Mouse (Mus musculus): Measurements from ENCODE around the gene Pparg. TPM values are rescaled to one million over a fixed set of nuclear protein-coding genes. Genes with fewer than 3 reads are reported as not detected.

Gene Pparg
- total RNA-seq, 2 experiments from 2014 or later: not detected

- ATAC-seq (replicated peaks; ENCODE audit: low FRiP score, low TSS enrichment, poor library complexity, severe bottlenecking): peak; percentile 64
Observed at GRCm38 (mm10) chr6:115440231-115441006, 79.7 kb downstream of the Pparg start.

DNA sequence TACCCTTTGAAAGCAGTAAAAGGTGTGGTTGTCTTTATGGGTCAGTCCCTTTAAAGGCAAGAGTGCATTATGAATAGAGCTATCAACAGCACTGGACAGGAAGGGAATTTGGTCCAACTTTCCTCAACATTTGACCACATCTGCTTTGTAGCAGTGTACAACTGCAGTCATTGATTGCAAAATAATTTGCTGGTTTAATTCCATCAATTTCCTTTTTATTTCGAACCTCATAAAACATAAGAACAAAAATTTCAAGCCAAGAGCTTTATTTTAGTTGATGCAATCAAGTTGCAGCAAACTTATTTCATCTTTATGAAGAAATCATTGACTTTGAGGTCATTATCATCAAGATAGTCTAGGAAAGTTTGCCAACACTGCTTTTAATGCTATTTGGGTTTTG, 91.8 kb downstream of the Pparg start:
- ATAC-seq (replicated peaks; ENCODE audit: low FRiP score, low TSS enrichment, poor library complexity, severe bottlenecking): no peak

DNA sequence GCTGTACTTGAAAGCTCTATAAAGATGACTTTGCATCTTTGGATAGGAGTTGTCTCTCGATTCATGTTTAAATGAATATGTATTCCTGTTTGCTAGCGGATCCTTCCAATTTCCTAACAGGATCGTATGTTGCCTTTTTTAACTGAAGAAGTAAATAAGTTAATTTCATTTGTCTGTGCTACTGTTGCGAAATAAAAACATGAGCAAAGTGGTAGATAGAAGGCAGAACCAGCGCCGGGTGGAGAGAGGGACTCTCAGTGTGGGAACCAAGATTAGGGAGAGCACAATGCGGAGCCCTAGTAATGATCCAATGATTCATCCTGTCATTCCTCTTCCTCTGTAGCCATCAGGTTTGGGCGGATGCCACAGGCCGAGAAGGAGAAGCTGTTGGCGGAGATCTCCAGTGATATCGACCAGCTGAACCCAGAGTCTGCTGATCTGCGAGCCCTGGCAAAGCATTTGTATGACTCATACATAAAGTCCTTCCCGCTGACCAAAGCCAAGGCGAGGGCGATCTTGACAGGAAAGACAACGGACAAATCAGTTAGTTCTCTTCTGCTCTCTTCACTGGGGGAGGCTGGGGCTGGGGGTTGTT, 102.1 kb downstream of the Pparg start:
- no peak for ATAC-seq (replicated peaks; ENCODE audit: low FRiP score, low TSS enrichment, poor library complexity, severe bottlenecking)

DNA sequence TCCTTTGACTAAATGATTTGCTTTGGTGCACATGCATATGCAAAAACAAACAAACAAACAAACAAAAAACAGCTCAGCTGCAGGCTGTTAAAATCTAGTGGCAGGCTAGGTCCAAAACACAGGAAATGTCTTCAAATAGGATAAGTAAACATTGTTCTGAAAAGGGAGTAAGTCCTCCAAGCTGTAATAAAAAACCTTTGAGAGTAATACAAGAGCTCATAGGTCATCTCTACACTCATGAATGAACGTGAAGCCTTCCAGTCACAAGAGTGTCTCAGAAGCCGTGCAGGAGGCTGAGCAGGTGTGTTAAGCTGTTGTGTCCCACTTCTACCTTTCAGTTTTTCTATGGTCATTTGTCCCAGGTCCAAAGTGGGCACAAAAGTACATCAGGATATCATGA, 102.6 kb downstream of the Pparg start:
- no peak for ATAC-seq (replicated peaks; ENCODE audit: low FRiP score, low TSS enrichment, poor library complexity, severe bottlenecking)

- ATAC-seq (replicated peaks; ENCODE audit: low FRiP score, low TSS enrichment, poor library complexity, severe bottlenecking): no peak
Observed at GRCm38 (mm10) chr6:115464661-115465060, 103.9 kb downstream of the Pparg start.

GRCm38 (mm10) chr6:115465463-115465862, 104.7 kb downstream of the Pparg start:
- ATAC-seq (replicated peaks; ENCODE audit: low FRiP score, low TSS enrichment, poor library complexity, severe bottlenecking): no peak

GRCm38 (mm10) chr6:115465876-115466275, 105.1 kb downstream of the Pparg start:
- no peak for ATAC-seq (replicated peaks; ENCODE audit: low FRiP score, low TSS enrichment, poor library complexity, severe bottlenecking)

- no peak for ATAC-seq (replicated peaks; ENCODE audit: low FRiP score, low TSS enrichment, poor library complexity, severe bottlenecking)
Observed at GRCm38 (mm10) chr6:115466601-115467000, 105.8 kb downstream of the Pparg start.

GRCm38 (mm10) chr6:115469666-115470581, 109.2 kb downstream of the Pparg start:
- ATAC-seq (replicated peaks; ENCODE audit: low FRiP score, low TSS enrichment, poor library complexity, severe bottlenecking): no peak

- ATAC-seq (replicated peaks; ENCODE audit: low FRiP score, low TSS enrichment, poor library complexity, severe bottlenecking): no peak
Observed at GRCm38 (mm10) chr6:115471956-115472355, 111.2 kb downstream of the Pparg start.

GRCm38 (mm10) chr6:115477081-115477695, 116.4 kb downstream of the Pparg start:
- no peak for ATAC-seq (replicated peaks; ENCODE audit: low FRiP score, low TSS enrichment, poor library complexity, severe bottlenecking)

DNA sequence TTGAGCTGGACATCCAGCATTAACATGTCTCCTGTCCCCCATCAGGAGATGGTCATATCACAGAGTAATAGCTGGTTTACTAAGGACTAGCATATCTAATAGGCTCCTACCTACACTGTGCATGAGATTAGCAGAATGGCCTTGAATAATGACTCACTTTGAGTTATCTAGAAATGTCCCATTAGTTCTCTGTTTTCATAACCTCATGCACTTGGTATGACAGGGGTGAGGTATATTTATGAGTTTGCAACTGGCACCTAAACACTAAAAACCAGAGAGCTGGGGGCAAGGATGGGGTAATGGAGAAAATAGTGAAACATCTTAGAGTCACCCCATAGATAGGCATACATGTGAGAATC, 119.2 kb downstream of the Pparg start:
- ATAC-seq (replicated peaks; ENCODE audit: low FRiP score, low TSS enrichment, poor library complexity, severe bottlenecking): no peak; the same call in none of the 2 replicates

DNA sequence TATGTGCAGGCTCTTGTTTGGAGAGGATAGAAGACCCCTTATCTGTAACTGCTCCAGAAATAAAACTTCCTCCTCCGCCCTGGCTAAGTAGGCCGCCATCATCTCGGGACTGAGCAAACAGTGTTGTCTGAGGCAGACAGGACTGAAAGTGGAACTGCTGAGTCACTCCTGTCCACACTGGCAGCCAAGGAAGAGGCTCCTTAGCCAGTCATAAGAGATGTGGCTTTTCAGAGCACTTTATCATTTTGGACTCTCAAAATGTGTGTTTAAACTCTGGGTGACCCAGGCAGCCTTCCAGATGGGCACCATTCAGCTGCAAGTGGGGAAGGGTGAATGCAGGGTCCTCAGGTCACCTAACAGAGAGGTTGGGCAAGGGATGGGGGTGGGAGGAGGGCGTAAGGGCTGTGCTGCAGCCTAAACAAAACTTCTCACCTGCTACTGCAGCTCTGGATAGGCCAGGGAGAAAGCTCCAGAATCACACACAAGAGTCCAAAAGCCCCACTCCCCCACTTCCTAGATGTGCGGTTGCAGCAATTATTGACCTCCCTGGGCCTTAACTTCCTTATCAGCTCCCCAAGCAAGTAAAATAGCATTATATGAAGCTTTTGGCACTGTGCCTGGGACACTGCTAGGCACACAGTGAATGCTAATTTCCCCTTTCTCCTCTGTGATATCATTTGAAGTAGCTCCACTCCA, 119.7 kb downstream of the Pparg start:
- ATAC-seq (replicated peaks; ENCODE audit: low FRiP score, low TSS enrichment, poor library complexity, severe bottlenecking): peak; percentile 85

DNA sequence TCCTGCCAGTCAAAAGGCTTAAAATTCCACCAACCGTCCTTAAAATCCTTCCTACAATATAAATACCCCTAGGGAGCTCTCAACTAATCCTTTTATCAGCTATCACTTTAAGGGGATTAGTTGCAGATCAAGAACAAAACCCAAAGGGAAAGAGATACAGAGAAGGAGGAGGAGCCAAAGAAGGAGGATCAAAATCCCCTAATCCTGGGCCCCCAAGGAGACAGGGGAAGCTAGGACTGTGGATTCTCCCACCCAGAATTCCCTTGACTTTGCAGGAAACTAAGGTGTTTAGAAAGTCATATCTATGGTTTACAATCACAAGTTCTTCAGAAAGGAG, 120.2 kb downstream of the Pparg start:
- no peak for ATAC-seq (replicated peaks; ENCODE audit: low FRiP score, low TSS enrichment, poor library complexity, severe bottlenecking)

- ATAC-seq (replicated peaks; ENCODE audit: low FRiP score, low TSS enrichment, poor library complexity, severe bottlenecking): 0 out of 2 replicates have a peak, but pooled peaks have one; percentile 17
Observed at GRCm38 (mm10) chr6:115481603-115482002, 120.9 kb downstream of the Pparg start.

DNA sequence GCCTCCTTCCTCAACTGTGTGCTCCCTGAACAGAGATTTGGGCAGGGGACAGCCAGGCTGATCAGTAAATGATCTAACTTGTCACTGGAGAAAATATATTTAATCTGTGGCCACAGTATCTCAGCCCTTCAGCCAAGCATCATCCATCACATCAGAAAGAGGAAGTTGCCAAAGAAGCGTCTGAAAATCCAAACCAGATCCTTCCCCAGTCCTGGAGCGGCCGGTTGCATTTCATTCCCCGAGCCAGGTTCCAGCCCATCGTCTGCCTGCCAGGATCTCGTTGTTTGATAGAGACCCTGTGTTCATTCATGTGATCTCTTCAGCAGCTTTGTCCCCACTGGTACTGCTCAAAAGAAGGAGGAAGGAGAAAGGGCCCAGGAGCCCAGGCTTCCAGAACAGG, 124.9 kb downstream of the Pparg start:
- no peak for ATAC-seq (replicated peaks; ENCODE audit: low FRiP score, low TSS enrichment, poor library complexity, severe bottlenecking)

- no peak for ATAC-seq (replicated peaks; ENCODE audit: low FRiP score, low TSS enrichment, poor library complexity, severe bottlenecking)
Observed at GRCm38 (mm10) chr6:115489831-115490230, 129.1 kb downstream of the Pparg start.

DNA sequence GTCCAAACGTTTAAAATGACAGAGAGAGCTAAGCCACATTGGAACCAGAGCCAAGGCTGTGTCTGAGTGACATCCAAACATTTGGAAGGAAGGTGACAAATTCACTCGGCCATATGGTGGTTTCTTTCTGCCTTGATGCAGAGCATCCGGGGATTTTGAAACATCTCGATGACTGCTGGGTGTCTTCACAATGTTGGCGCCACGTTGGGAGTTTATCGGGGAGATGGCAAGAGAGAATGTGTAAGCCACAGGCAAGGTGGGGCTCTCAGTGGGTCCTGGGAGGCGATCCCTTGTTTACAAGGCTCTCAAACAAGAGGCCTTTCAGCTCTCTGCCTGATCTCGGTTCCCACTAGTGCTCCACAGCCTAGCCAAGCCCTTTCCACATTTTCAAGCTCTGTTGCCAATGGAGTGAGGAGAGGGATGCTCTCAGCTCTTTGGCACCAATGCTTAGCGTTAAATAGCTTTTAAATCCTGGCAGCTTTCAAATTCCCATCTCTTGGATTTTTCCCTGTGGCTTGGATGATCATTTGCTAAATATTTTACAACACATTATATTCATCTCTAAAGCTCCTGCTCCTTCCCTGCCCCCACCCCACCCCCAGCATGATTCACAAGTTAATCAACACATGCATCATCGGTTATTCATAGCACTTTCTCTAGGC, 132.3 kb downstream of the Pparg start:
- ATAC-seq (replicated peaks; ENCODE audit: low FRiP score, low TSS enrichment, poor library complexity, severe bottlenecking): no peak

DNA sequence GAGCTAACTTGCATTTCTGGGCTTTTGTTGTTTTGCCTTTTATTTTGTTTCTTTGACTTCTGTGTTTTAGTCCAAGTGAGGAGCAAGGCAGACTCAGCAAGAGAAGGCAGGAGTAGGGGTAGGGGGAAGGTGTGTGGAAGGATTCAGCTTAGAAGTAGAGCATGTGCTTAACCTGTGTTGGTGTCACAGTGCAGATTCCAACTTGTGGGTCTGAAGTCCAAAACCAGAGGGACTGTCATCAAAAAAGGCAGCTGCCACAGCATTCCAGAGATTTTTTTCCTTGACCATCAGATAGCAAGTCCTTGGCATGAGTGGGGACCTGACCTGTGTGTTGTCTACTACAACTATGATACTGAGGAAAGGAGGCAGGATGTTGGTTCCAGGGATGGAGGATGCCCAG, 133.1 kb downstream of the Pparg start:
- ATAC-seq (replicated peaks; ENCODE audit: low FRiP score, low TSS enrichment, poor library complexity, severe bottlenecking): no peak
